Mouse (Mus musculus): ENCODE data around the gene Pxylp1. TPM values are rescaled to one million over a fixed set of nuclear protein-coding genes. Genes with fewer than 3 reads are reported as not detected.

Pxylp1 gene
- polyA plus RNA-seq, 1 experiment from 2014 or later = 29.7 TPM

DNA sequence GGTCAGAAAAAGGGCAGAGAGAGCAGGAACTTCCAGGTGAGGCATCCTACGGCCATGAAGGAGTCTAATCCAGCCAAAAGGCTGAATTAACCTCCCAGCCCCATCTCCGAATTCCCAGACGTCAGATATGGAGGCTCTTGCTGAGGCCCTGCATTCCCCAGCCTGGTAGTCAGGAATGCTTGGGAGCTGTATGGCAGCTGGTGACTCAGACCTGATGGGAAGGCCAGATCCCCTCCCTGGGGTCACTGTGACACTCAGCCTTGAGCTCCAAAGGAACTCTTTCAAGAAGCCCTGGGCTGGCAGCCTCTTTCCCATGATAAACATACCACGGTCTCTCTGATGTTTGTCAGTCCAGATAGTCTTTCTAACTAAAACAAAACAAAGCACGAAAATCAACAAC lies 109.2 kb downstream of the Pxylp1 start:
- 38% methylated on average over 5 of the region's 5 CpGs for WGBS

DNA sequence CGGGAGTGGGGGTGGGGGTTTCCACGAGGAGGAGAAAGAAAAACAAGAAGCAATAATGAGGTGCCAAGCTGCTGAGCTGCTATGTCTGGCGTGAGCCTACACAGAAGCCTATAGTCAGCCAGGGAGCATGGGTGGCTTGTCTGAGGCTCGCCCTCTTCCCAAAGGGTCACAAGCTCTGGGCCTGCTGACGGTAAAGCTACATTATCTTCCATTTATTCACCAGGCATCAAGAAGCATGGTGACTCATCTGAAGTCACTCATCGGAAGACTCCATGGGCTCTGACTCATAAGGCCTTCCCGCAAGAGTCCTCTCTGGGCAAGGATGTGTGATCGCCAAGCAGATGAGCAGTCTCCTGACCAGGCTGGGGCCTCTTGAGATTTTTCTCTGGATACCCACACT lies 110.4 kb downstream of the Pxylp1 start:
- no peaks in the 10 kb centered on the region for H3K27me3 ChIP-seq (replicated peaks)
- no peaks in the 10 kb centered on the region for H3K9me3 ChIP-seq
- WGBS = 74% methylated on average over 8 of the region's 8 CpGs
- no peak overlapping the region for H3K4me2 ChIP-seq
- H3K4me3 ChIP-seq (replicated peaks) = no peak overlapping the region
- H3K36me3 ChIP-seq = no peaks in the 10 kb centered on the region
- H3K9ac ChIP-seq = no peak overlapping the region
- ATAC-seq (ENCODE audit: insufficient read depth, low FRiP score, low read depth) = no peak
- peaks cover 6% of the 10 kb centered on the region; the same call in 1 of the 2 replicates for H3K4me1 ChIP-seq
- no peak overlapping the region for H3K27ac ChIP-seq

More for the DNA sequence above, 109.2 kb downstream of the Pxylp1 start:
- H3K27me3 ChIP-seq (replicated peaks) = no peaks in the 10 kb centered on the region
- no peaks in the 10 kb centered on the region for H3K9me3 ChIP-seq
- ATAC-seq (ENCODE audit: insufficient read depth, low FRiP score, low read depth) = no peak
- H3K4me2 ChIP-seq = no peak overlapping the region
- no peak overlapping the region for H3K27ac ChIP-seq
- H3K36me3 ChIP-seq = no peaks in the 10 kb centered on the region
- H3K4me3 ChIP-seq (replicated peaks) = no peak overlapping the region
- peaks cover 8% of the 10 kb centered on the region; the same call in 1 of the 2 replicates for H3K4me1 ChIP-seq
- no peak overlapping the region for H3K9ac ChIP-seq

Other genes with a start within 250 kb of the Pxylp1 start
- 24.1 and 24.9 TPM in 2 replicates for gene Zbtb38, start 139.8 kb downstream of the Pxylp1 start, polyA plus RNA-seq (2015; fragmentation: Nextera tagmentation; extraction: Ambion mirVana)
- 21.5 and 25.4 TPM in 2 replicates for gene Spsb4, start 126.2 kb upstream of the Pxylp1 start, polyA plus RNA-seq (2015; fragmentation: Nextera tagmentation; extraction: Ambion mirVana)
- 72.0 and 74.2 TPM in 2 replicates for gene Slc25a36, start 218.5 kb upstream of the Pxylp1 start, polyA plus RNA-seq (2015; fragmentation: Nextera tagmentation; extraction: Ambion mirVana)